Mouse (Mus musculus): ENCODE results near the gene Tjap1.

Gene Tjap1

GRCm38 (mm10) chr17:46282483-46283123 is at the start of gene Tjap1:
Gene Tjap1, minus strand, starts transcription at chr17:46283026.
- peak; percentile 64 for DNase-seq (ENCODE audit: low read depth)

DNA sequence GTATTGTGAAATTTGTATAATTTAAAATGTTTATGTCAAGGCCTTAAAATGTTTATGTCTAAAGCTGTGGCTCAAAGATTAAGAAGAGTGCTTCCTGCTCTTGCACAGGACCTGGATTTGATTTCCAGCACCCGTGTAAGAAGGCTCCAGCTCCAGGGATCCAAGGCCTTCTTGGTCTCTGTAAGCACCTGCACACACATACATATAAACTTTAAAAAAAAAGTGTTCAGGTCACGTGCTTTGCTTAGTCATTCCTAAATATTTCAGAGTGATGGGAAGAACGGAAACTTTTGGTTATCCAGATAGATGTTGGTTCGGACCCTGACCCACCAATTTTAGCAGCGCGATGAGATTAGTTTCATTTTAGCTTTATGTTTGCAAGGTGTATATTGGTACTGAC is 45.9 kb upstream of the Tjap1 start:
- no peak for DNase-seq (ENCODE audit: low read depth)

DNA sequence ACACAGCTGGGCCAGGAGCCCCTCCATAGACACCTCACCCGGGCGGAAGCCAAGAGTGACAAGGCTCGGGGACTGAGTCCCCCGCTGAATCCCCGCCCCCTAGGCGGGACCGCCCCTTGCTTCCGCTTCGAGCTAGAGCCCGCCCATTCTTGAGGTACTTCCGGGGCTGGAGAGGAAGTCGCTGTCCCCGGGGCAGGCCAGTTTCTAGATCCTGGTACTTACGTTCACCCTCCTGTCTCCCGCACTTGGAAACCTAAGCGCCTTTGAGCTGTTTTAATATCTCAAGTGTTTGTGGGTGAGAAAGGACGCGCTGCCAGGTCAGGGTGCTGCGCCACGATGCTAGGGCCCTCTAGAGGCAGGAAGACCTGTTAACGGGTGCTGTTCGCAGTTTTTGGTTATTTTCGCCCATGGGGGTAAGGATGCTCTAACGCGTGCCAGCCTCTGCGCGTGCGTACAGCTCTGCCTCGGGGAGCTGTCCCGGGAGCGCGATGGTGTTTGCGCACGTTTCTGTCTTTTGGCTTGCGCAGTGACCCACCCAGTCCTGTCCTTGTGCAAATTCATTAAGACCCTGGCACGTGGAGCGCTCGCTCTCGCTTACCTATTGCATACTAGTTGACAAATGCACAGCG is 45.2 kb upstream of the Tjap1 start, which contains the start of gene Abcc10:
TSS of gene Abcc10 (minus strand) at position 447 of the 629 bp plus-strand sequence.
- DNase-seq (ENCODE audit: low read depth): peak; percentile 96

DNA sequence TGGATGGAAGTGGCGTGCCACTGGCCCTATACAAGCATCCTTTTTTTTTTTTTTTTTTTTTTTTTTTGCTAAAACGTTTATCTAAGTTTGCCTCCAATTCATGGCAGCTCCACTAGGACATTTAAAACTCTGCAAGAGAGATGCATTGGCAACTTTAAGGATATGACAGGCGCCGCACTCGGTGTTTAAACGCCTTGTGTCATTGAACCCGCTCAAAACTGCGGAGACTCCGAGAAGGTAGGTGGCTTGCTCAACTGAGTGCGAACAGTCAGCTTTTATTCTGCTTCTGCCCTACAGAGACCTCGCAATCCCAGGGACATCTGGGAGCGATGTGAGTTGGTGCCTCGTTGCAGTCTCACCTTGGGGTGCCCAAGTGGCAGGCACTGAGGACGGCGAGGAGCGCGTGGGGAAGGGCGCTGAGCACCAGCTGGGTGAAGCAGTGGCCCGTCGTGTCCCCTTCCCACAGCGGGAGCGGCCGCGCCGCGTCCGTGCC is 44.6 kb upstream of the Tjap1 start:
- no peak for DNase-seq (ENCODE audit: low read depth)

DNA sequence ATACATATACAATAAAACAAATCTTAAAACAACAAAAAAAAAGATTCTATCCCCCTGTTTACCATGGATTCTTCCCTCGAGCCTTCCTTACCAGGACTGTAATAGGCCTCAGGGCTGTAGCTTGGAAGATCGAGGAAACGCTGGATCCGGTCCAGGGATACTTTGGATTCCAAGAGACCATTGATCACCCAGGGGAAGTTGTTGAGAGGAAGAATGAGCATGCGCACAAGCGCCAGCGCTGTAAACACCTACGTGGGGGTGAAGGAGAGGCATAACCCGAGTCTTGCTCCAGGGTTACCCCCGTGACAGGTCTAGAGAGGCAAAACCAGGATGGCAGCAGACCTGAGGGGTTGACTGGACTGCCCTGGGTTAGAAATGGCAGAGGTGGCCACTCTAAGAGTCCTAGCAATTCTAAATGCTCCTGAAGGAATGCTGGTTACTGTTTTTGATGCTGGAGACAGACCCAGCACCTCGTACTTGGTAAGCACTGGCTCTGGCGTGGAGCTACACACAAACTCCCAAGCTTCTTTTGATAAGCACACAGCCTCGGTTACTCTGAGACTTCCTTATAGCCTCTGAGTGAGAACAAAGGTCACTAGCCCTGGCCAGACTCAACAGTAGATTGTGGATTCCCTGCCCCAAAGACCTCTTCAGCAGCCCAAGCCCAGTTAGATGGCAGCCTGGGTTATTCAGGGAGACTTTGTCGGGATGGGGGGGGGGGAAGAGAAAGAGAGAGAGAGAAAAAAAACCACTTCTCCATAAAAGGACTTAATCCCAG is 39.4 kb upstream of the Tjap1 start:
- DNase-seq (ENCODE audit: low read depth): no peak

DNA sequence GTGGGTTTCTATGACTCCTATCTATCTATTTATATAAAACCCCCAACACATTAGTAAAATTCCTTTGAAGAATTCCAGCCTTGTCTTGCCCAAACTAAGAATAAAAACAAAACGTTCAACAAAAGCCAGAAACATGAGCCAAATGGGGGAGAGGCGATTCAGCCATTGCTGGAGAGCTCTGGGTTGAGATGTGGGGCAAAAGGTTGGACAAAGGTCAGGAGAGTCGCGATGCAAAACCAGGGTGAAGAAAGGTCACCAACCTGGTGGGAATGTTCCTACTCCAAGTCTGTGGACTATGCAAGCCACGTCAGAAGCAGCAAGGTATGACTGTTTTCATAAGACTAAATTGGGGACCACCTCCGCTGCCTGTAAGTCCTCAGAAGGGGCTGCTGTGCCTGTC is 37.7 kb upstream of the Tjap1 start:
- no peak for DNase-seq (ENCODE audit: low read depth)

DNA sequence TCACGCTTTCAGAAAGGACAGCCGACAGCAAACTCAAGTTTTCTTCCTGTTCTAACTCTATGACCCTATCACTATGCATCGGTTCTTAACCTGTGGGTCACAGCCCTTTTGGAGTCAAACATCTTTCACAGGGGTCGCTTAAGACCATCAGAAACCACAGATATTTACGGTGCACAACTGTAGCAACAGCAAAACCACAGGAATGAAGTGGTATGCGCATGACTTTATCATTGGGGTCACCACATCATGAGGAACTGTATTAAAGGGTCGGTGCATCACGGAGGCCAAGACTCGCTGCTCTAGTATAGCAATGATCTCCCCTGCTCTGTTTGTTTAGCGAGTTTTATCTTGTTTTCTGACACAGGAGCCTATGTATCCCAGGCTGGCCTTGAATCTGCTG is 33.0 kb upstream of the Tjap1 start:
- DNase-seq (ENCODE audit: low read depth): no peak

GRCm38 (mm10) chr17:46313135-46313715 is 30.4 kb upstream of the Tjap1 start:
- DNase-seq (ENCODE audit: low read depth): no peak

DNA sequence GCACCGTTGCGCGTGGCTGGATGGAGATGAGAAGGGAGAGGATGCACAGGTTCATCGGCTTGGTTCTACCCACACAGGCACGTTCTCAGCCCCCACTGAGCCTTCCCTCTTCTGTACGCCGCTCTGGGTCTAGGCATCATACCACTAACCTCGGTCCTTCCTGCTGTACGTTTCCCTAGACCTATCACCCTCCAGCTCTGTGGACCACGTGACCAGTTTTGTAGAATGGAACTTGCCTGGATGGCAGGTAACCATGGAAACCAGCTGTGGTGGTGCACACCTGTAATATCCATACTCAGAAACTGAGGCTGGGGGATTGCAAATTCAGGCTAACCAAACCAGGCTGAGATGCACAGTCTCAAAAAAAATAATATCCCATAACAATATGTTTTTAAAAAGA is 27.7 kb upstream of the Tjap1 start:
- no peak for DNase-seq (ENCODE audit: low read depth)

DNA sequence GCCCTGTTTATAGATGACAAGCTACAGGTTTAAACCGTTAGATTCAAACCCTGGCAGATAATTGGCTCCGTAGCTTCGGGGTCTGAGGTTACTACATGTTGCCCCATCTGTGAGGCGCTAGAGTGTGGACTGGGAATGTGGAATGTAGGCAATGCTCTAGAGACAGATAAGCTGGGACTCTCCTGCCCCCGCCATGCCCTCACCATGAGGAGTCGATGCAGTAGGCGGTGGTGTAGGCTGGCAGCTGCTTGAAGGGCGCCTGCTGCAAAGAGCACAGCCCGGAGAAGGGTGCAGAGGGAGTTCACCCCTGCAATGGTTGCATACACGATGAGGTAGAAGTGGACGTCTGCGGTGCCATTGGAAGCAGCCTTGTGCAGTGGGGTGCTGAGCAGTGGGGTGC is 27.0 kb upstream of the Tjap1 start:
- DNase-seq (ENCODE audit: low read depth): no peak

GRCm38 (mm10) chr17:46306956-46307355 is 24.1 kb upstream of the Tjap1 start:
- no peak for DNase-seq (ENCODE audit: low read depth)

- no peak for DNase-seq (ENCODE audit: low read depth)
These were observed 21.4 kb upstream of the Tjap1 start for GRCm38 (mm10) chr17:46304184-46304583.

- no peak for DNase-seq (ENCODE audit: low read depth)
These were observed 19.1 kb upstream of the Tjap1 start for GRCm38 (mm10) chr17:46301892-46302291.

- peak; percentile 46 for DNase-seq (ENCODE audit: low read depth)
These were observed 15.5 kb upstream of the Tjap1 start for GRCm38 (mm10) chr17:46298220-46298913.

- DNase-seq (ENCODE audit: low read depth): no peak
These were observed 14.8 kb upstream of the Tjap1 start, which contains the start of gene Dlk2 for GRCm38 (mm10) chr17:46297364-46298219. Gene Dlk2, plus strand, starts transcription at chr17:46297421.

DNA sequence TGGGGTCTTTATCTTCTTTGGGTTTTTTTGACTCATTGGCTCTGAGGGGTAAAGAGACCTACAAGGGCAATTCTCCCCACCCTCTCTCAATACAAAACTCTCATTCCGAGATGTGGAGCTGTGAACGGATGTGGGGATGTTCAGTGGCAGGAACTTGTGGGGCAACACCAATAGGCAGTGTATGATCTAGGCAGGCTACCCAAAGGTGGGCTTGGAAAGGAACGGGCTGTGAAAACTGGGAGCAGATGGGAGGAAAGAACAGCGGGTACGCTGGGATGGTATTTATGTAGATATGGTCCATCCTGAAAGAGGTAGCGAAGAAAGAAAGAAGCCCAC is 14.2 kb upstream of the Tjap1 start:
- no peak for DNase-seq (ENCODE audit: low read depth)

DNA sequence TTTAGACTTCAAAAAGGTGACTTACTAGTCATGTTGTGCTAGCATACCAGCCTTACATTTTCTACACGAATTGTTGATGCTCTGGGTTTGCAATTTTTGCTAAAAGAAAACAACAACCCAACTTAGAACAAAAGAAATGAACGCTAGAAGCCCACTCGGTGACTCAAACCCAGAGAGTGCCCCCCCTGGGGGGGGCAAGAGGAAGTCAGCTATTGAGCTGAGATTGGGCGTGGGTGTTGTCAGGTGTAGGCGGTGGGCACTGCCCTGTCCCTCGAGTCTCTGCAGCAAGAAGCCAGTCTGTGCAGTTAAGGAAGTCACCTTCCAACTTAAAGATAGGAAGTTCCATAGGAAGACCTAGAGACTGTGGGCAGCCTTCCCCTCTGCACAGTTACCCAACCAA is 13.8 kb upstream of the Tjap1 start:
- no peak for DNase-seq (ENCODE audit: low read depth)

- no peak for DNase-seq (ENCODE audit: low read depth)
These were observed 4.9 kb upstream of the Tjap1 start for GRCm38 (mm10) chr17:46287678-46288095.

DNA sequence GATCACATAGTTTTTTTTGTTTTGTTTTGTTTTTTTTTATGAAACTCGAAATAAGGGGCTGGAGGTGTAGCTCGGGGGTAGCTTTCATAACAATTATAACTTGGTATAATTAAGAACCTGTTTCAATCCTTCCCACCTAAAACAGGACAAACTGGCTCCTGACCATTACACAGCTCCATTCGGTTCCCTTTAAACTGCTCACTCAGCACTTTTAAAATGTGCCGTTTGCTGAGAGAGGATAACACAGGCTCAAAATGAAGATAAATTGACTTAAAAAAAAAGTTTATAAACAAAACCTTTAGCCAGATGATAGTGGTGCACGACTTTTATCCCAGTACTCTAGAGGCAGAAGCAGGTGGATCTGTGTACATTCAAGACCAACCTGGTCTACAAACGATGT is 2.6 kb upstream of the Tjap1 start:
- no peak for DNase-seq (ENCODE audit: low read depth)

GRCm38 (mm10) chr17:46284653-46285052 is 1.8 kb upstream of the Tjap1 start:
- no peak for DNase-seq (ENCODE audit: low read depth)

DNA sequence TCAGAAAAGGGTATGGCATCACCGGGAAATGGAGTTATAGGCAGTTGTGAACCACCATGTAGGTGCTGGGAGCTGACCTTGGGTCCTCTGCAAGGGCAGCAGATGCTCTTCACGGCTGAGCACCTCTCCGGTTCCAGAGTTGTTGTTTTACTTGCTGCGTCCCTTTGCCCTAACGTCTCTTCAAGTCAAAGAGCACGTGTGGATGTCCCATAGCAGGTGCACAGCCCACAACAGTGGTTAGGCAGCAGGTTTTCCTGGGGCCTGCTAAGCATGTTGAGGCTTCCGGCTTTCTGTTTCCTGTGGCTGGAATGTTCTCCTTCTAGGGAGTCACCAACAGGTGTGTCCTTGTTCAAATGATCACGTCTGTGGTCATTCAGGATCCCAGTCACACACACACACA is 1.1 kb upstream of the Tjap1 start:
- DNase-seq (ENCODE audit: low read depth): no peak
